Mouse (Mus musculus): Measurements from ENCODE around the gene Fam78a. TPM values are rescaled to one million over a fixed set of nuclear protein-coding genes. Genes with fewer than 3 reads are reported as not detected.

Fam78a gene
- polyA plus RNA-seq, 1 experiment from 2014 or later: 2.2 TPM

GRCm38 (mm10) chr2:32065371-32065791 lies 19.3 kb downstream of the Fam78a start:
- no peak overlapping the region for H3K27ac ChIP-seq (ENCODE audit: low read length)
- no peak overlapping the region for H3K4me2 ChIP-seq (ENCODE audit: low read depth, low read length)
- H3K4me3 ChIP-seq (replicated peaks; ENCODE audit: low read length): no peak overlapping the region
- no peak overlapping the region for H3K9ac ChIP-seq (ENCODE audit: low read length)
- H3K4me1 ChIP-seq (ENCODE audit: control insufficient read depth, insufficient read depth, low read length): no peaks in the 10 kb centered on the region
- WGBS: 75% methylated on average over 5 of the region's 5 CpGs
- H3K9me3 ChIP-seq (replicated peaks; ENCODE audit: control insufficient read depth, low read length): no peaks in the 10 kb centered on the region
- ATAC-seq (ENCODE audit: insufficient read depth, low FRiP score): no peak
- no peaks in the 10 kb centered on the region for H3K27me3 ChIP-seq (ENCODE audit: control insufficient read depth, insufficient read depth, low read length)
- H3K36me3 ChIP-seq (ENCODE audit: control insufficient read depth, insufficient read depth, low read length): no peaks in the 10 kb centered on the region

GRCm38 (mm10) chr2:32064913-32065312 lies 19.7 kb downstream of the Fam78a start:
- Histone ChIP-seq H3K4me1 (ENCODE audit: control insufficient read depth, insufficient read depth, low read length) (no peaks in the 10 kb centered on the region), H3K4me3 (replicated peaks; ENCODE audit: low read length) (no peak overlapping the region), H3K27ac (ENCODE audit: low read length) (no peak overlapping the region), H3K9me3 (replicated peaks; ENCODE audit: control insufficient read depth, low read length) (no peaks in the 10 kb centered on the region), H3K4me2 (ENCODE audit: low read depth, low read length) (no peak overlapping the region), H3K9ac (ENCODE audit: low read length) (no peak overlapping the region), H3K27me3 (ENCODE audit: control insufficient read depth, insufficient read depth, low read length) (no peaks in the 10 kb centered on the region), H3K36me3 (ENCODE audit: control insufficient read depth, insufficient read depth, low read length) (no peaks in the 10 kb centered on the region)
- ATAC-seq (ENCODE audit: insufficient read depth, low FRiP score): no peak
- 60% methylated on average over 13 of the region's 13 CpGs for WGBS

- no peak overlapping the region for H3K4me3 ChIP-seq (replicated peaks; ENCODE audit: low read length)
- H3K4me2 ChIP-seq (ENCODE audit: low read depth, low read length): no peak overlapping the region
- no peak for ATAC-seq (ENCODE audit: insufficient read depth, low FRiP score)
- H3K27ac ChIP-seq (ENCODE audit: low read length): no peak overlapping the region
- no peak overlapping the region for H3K9ac ChIP-seq (ENCODE audit: low read length)
- WGBS: 71% methylated on average over 7 of the region's 7 CpGs
- no peaks in the 10 kb centered on the region for H3K4me1 ChIP-seq (ENCODE audit: control insufficient read depth, insufficient read depth, low read length)
- H3K9me3 ChIP-seq (replicated peaks; ENCODE audit: control insufficient read depth, low read length): no peaks in the 10 kb centered on the region
- H3K36me3 ChIP-seq (ENCODE audit: control insufficient read depth, insufficient read depth, low read length): no peaks in the 10 kb centered on the region
- no peaks in the 10 kb centered on the region for H3K27me3 ChIP-seq (ENCODE audit: control insufficient read depth, insufficient read depth, low read length)
These were observed 21.1 kb downstream of the Fam78a start for GRCm38 (mm10) chr2:32063451-32064151.

- ATAC-seq (ENCODE audit: insufficient read depth, low FRiP score): no peak
- Histone ChIP-seq H3K4me1 (ENCODE audit: control insufficient read depth, insufficient read depth, low read length) (no peaks in the 10 kb centered on the region), H3K9ac (ENCODE audit: low read length) (no peak overlapping the region), H3K9me3 (replicated peaks; ENCODE audit: control insufficient read depth, low read length) (no peaks in the 10 kb centered on the region), H3K27ac (ENCODE audit: low read length) (no peak overlapping the region), H3K27me3 (ENCODE audit: control insufficient read depth, insufficient read depth, low read length) (no peaks in the 10 kb centered on the region), H3K4me2 (ENCODE audit: low read depth, low read length) (no peak overlapping the region), H3K36me3 (ENCODE audit: control insufficient read depth, insufficient read depth, low read length) (no peaks in the 10 kb centered on the region), H3K4me3 (replicated peaks; ENCODE audit: low read length) (no peak overlapping the region)
- WGBS: 80% methylated on average over 15 of the region's 15 CpGs
These were observed 21.8 kb downstream of the Fam78a start for GRCm38 (mm10) chr2:32062626-32063410.

- no peak overlapping the region for H3K9ac ChIP-seq (ENCODE audit: low read length)
- H3K9me3 ChIP-seq (replicated peaks; ENCODE audit: control insufficient read depth, low read length): no peaks in the 10 kb centered on the region
- no peaks in the 10 kb centered on the region for H3K27me3 ChIP-seq (ENCODE audit: control insufficient read depth, insufficient read depth, low read length)
- no peaks in the 10 kb centered on the region for H3K4me1 ChIP-seq (ENCODE audit: control insufficient read depth, insufficient read depth, low read length)
- H3K4me3 ChIP-seq (replicated peaks; ENCODE audit: low read length): no peak overlapping the region
- WGBS: 50% methylated on average over 12 of the region's 12 CpGs
- H3K36me3 ChIP-seq (ENCODE audit: control insufficient read depth, insufficient read depth, low read length): no peaks in the 10 kb centered on the region
- H3K4me2 ChIP-seq (ENCODE audit: low read depth, low read length): no peak overlapping the region
- no peak for ATAC-seq (ENCODE audit: insufficient read depth, low FRiP score)
- no peak overlapping the region for H3K27ac ChIP-seq (ENCODE audit: low read length)
These were observed 22.7 kb downstream of the Fam78a start for GRCm38 (mm10) chr2:32061722-32062505.

- no peak overlapping the region for H3K9ac ChIP-seq (ENCODE audit: low read length)
- WGBS: 59% methylated on average over 2 of the region's 2 CpGs
- no peak overlapping the region for H3K4me3 ChIP-seq (replicated peaks; ENCODE audit: low read length)
- no peak overlapping the region for H3K4me2 ChIP-seq (ENCODE audit: low read depth, low read length)
- H3K36me3 ChIP-seq (ENCODE audit: control insufficient read depth, insufficient read depth, low read length): no peaks in the 10 kb centered on the region
- no peaks in the 10 kb centered on the region for H3K4me1 ChIP-seq (ENCODE audit: control insufficient read depth, insufficient read depth, low read length)
- no peak for ATAC-seq (ENCODE audit: insufficient read depth, low FRiP score)
- H3K27me3 ChIP-seq (ENCODE audit: control insufficient read depth, insufficient read depth, low read length): no peaks in the 10 kb centered on the region
- no peak overlapping the region for H3K27ac ChIP-seq (ENCODE audit: low read length)
- H3K9me3 ChIP-seq (replicated peaks; ENCODE audit: control insufficient read depth, low read length): no peaks in the 10 kb centered on the region
These were observed 23.5 kb downstream of the Fam78a start for GRCm38 (mm10) chr2:32061189-32061588.

- H3K9me3 ChIP-seq (replicated peaks; ENCODE audit: control insufficient read depth, low read length): no peaks in the 10 kb centered on the region
- H3K4me1 ChIP-seq (ENCODE audit: control insufficient read depth, insufficient read depth, low read length): no peaks in the 10 kb centered on the region
- WGBS: 56% methylated on average over 6 of the region's 6 CpGs
- H3K27me3 ChIP-seq (ENCODE audit: control insufficient read depth, insufficient read depth, low read length): no peaks in the 10 kb centered on the region
- ATAC-seq (ENCODE audit: insufficient read depth, low FRiP score): no peak
- no peak overlapping the region for H3K9ac ChIP-seq (ENCODE audit: low read length)
- no peak overlapping the region for H3K27ac ChIP-seq (ENCODE audit: low read length)
- H3K4me2 ChIP-seq (ENCODE audit: low read depth, low read length): no peak overlapping the region
- no peak overlapping the region for H3K4me3 ChIP-seq (replicated peaks; ENCODE audit: low read length)
- no peaks in the 10 kb centered on the region for H3K36me3 ChIP-seq (ENCODE audit: control insufficient read depth, insufficient read depth, low read length)
These were observed 24.3 kb downstream of the Fam78a start for GRCm38 (mm10) chr2:32060228-32060805.

- Histone ChIP-seq H3K4me3 (replicated peaks; ENCODE audit: low read length) (no peak overlapping the region), H3K9ac (ENCODE audit: low read length) (no peak overlapping the region), H3K9me3 (replicated peaks; ENCODE audit: control insufficient read depth, low read length) (no peaks in the 10 kb centered on the region), H3K4me1 (ENCODE audit: control insufficient read depth, insufficient read depth, low read length) (no peaks in the 10 kb centered on the region), H3K4me2 (ENCODE audit: low read depth, low read length) (no peak overlapping the region), H3K27ac (ENCODE audit: low read length) (no peak overlapping the region), H3K27me3 (ENCODE audit: control insufficient read depth, insufficient read depth, low read length) (no peaks in the 10 kb centered on the region), H3K36me3 (ENCODE audit: control insufficient read depth, insufficient read depth, low read length) (no peaks in the 10 kb centered on the region)
- 63% methylated on average over 6 of the region's 6 CpGs for WGBS
- no peak for ATAC-seq (ENCODE audit: insufficient read depth, low FRiP score)
These were observed 25.0 kb downstream of the Fam78a start for GRCm38 (mm10) chr2:32059613-32060012.
